Mouse (Mus musculus) left cerebral cortex, adult 2 months (tissue): Measurements from ENCODE around the gene 4930579G24Rik. TPM values are rescaled to one million over a fixed set of nuclear protein-coding genes. Genes with fewer than 3 reads are reported as not detected.

Source experiments
- DNase-seq, 2 experiments: peaks; one replicate each; pipeline ENCODE4 v3.0.0; 2021 to 2022; ENCODE audit warnings: low spot score in 2 of 2, mixed read lengths in 1 of 2; ENCODE audit errors: extremely low spot score in 1 of 2
- H3K27ac ChIP-seq: fragments of 200-600 bp; 2 replicates; pipeline ENCODE4 v1.8.1; 2022
- H3K4me3 ChIP-seq: fragments of 200-600 bp; 2 replicates; pipeline ENCODE4 v1.8.1; 2022
- CTCF ChIP-seq: fragments of 200-600 bp; IDR thresholded peaks from 2 replicates; pipeline ENCODE4 v1.8.1; 2022; ENCODE audit warnings: antibody characterized with exemption, mild to moderate bottlenecking, moderate library complexity
- intact Hi-C: fragments of 180-260 bp; cut with DNase I; formaldehyde crosslinking; loops from one replicate; pipeline ENCODE4 v1.15.1; 2025
- long read RNA-seq, 2 experiments: library from polyadenylated mRNA; stranded (forward); transcript quantifications; one replicate each; pipeline ENCODE4 v2.0.0; 2021; ENCODE audit warnings: borderline mapping rate in 2 of 2
- total RNA-seq, 2 experiments: library from RNA; stranded (reverse); gene quantifications; 2 replicates each; pipeline ENCODE4 v1.2.3; 2021

The 4930579G24Rik gene
- total RNA-seq = 1 to 10 TPM in 1 of 2 experiments, under 1 TPM in 1; 0.87 to 1.3 TPM
- long read RNA-seq, experiment 1, partial matches to known transcripts = 0 of 1 reads
- long read RNA-seq, experiment 1, other reads (novel, unspliced or antisense) = 0 of 1 reads
- long read RNA-seq, experiment 2, partial matches to known transcripts = 0 of 3 reads
- long read RNA-seq, experiment 2, other reads (novel, unspliced or antisense) = 0 of 3 reads

DNA sequence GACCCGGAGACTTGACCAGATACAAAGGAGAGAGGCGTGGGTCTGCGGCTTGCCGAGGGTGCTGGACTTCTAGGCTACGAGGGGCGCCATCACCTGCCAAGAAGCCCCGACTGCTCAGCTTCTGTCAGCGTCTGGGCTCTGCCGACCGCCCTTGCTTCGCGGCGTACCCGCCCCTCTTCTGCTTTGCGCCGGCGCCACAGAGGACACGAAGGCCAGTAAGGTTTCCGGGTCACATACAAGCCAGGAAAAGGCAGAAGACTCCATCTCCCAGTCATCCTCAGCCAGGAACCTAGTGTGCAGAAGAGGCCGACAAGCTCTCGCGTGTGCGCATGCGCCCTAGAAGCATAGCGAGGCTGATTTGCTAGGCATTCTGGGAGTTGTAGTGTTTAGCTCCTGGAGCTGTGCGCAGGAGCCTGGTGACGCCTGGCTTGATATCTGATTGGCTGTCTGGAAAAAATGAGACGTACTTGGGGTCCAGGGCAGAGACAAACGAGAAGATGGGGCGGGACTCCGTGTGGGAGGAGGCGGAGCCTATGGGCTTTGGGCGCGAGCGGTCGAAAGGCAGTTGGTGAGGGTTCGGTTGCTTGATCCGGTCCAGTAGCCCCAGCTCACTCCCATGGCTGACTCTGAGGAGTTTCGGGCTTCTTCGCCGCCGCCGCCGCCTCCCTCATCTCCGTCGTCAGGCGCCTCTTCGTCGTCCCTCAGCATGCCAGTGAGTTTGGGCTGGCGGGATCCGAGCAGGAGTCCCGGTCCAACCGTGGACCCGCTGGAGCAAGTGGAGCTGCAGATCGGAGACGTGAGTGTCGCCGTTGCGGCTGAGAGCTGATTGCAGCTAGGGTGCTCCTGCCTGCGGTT lies at the start of gene 4930579G24Rik:
Gene 4930579G24Rik, plus strand, starts transcription at position 519 of the 855 bp plus-strand sequence.
- intact Hi-C loops = no loop called here
- peak within 1 kb of the TSS; percentile 80 for H3K27ac ChIP-seq
- DNase-seq = peak; percentile 91 to 96
- peak within 1 kb of the TSS; percentile 93 for H3K4me3 ChIP-seq
- TF ChIP-seq CTCF = no peak

DNA sequence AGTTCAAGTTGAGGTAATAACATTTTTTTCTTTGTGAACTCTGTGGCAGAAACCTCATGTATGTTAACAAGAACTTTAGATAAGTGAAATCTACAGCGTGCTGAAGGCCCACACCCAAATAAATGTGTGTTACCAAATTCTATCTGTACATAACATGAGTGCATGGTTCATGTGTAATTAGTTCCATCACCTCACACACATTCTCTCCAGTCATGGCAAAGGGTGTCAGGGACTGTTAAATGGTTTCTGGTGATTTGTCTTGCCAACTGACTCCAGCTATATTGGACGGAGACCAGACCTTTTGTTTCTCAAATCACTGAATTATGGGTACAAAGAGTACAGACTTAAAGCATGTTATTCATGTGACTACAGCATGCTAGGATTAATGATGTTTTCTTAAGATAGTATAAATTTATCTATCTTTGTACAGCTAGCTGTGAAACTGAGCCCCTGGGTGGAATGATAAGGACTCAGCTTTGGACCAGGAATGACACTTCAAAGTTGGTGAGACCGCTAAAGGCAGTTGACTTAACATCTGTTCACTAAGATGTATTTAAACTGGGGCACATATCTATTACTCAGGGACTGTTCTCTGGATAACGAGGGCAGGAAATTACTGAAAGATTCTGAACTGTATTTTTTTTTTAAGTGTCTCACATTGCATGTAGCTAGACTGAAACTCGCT lies 48.8 kb upstream of the 4930579G24Rik start:
- no peak for TF ChIP-seq CTCF
- DNase-seq = no peak
- no peak overlapping the region for H3K27ac ChIP-seq
- intact Hi-C loops = no loop called here
- no peak overlapping the region for H3K4me3 ChIP-seq

DNA sequence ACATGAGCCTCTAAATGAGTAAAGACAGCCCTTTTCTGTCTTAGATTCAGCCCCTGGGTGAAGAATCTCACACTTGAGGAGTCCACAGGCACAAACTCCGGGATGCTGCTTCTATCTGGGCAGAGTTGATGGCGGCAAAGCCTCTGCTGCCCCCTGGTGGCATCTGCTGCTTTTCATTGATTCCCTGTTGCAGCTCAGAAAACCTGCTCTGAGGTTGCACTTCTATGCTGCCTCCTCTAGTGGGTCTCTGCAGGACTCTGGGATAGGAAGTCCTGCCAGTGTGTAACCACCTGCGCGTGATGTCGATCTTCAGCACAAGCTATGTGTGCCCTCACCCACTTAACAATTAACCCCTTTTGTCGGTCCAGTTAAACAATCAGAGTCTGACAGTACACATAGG lies 42.1 kb upstream of the 4930579G24Rik start:
- DNase-seq = peak; percentile 90 to 92
- Histone ChIP-seq H3K4me3 (no peak overlapping the region), H3K27ac (no peak overlapping the region)
- TF ChIP-seq CTCF = peak; percentile 98
- intact Hi-C loops = loop anchor here (1.0 to 5.0 kb wide), 4 partner anchors 85 to 628 kb away; no protein-coding TSS in a partner anchor

DNA sequence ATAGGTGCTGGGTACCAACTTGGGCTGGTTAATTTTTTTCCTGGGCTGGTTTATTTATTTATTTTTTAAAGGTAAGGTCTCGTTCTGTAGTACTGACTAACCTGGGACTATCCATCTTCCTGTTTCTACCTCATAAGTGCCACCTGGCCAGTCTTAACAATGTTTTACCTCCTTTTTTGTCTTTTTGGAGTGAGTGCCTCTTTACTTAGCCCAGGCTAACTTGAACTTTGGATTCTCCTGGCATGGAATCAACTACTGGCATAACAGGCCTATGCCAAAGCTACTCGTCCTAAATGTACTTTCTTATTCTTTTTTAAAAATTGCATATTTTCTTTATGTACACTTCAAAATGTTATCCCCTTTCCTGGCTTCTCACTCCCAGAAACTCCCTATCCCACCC lies 39.2 kb upstream of the 4930579G24Rik start:
- Histone ChIP-seq H3K4me3 (no peak overlapping the region), H3K27ac (no peak overlapping the region)
- intact Hi-C loops = loop anchor here (5.0 to 10.0 kb wide), 4 partner anchors 87 to 495 kb away; partner anchors contain the start of gene Rapgef2
- DNase-seq = no peak
- TF ChIP-seq CTCF = no peak

DNA sequence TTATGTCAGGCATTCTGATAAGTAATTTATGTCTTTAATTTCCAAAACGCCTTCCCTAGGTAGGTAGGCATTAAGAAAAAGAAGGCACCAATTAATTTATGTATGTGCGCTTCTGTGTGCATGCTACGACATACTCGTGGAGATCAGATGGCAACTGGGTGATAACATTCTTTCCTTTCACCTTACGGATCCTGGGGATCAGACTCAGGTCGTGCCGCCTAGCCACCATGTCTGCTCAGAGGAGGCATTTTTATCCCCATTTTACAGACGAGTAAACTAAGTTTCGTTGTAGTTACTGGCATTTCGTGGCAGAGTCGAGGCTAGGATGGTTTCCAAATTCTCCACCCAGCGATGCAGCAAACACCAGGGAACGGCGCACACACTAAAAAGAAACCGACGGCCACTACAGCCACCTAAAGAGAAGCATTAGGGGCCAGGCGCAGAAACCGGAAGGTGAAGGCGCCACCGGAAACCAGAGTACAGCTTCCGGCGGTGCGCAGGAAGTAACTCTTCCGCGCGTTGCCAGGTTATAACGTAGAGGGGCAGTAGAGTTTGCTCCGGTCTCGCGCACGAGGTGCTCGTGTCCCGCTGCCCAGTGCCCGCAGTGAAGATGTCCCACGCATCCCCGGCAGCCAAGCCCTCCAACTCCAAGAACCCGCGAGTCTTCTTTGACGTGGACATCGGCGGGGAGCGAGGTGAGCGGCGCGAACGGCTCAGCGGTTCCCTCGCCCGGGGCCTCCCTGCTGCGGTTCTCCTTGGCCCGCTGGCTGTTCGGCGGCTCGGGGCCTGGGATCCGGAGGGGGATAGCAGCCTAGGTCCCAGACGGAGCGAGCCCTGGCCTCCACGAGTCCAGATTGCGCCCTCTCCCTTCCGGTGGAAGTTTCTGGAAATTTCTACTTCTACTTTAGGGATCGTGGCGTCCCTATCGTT lies 37.8 kb upstream of the 4930579G24Rik start, which contains the start of gene Ppid:
Gene Ppid, plus strand, starts transcription at position 480 of the 930 bp plus-strand sequence.
- intact Hi-C loops = loop anchor here (5.0 to 10.0 kb wide), 2 partner anchors 304 to 496 kb away; partner anchors contain the start of gene Rapgef2
- DNase-seq = peak; percentile 77 to 79

DNA sequence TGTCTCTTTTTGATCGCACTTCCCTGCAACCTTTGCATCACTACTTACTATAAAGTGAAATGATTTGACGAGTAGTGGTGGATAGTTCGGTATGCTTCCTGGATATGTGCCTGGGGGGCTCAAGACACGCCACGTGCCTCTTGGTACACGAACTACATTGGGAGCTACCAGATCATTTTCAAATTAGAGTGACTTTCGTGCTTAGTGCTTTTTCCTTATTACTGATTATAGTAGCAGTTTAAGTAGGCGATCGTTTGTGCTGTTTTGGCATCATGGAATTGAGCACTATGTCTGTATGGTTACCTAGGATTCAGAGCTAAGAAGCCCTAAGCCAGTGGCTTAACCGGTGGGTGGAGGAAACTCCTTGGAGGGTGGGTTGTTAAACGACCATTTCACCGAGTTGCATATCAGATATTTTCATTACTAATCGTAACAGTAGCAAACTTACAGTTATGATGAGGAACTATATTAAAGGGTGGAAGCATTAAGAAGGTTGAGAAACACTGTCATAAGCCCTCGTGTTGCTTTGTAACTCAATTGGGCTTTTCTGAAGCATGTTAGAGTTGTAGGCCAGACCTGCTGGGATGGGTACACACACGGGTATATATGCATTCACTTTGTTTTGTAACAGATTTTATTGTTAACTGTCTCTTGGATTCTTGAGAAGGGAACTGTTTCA lies 36.9 kb upstream of the 4930579G24Rik start:
- DNase-seq = no peak
- H3K4me3 ChIP-seq = peak overlapping the region; percentile 69
- peak overlapping the region; percentile 79 for H3K27ac ChIP-seq
- intact Hi-C loops = loop anchor here (5.0 to 10.0 kb wide), 2 partner anchors 305 to 497 kb away; partner anchors contain the start of gene Rapgef2
- TF ChIP-seq CTCF = no peak

More for the DNA sequence above, 37.8 kb upstream of the 4930579G24Rik start, which contains the start of gene Ppid:
- Histone ChIP-seq H3K4me3 (peak within 1 kb of the TSS; percentile 69), H3K27ac (peak within 1 kb of the TSS; percentile 79)
- no peak; the same call in 1 of the 2 replicates for TF ChIP-seq CTCF

DNA sequence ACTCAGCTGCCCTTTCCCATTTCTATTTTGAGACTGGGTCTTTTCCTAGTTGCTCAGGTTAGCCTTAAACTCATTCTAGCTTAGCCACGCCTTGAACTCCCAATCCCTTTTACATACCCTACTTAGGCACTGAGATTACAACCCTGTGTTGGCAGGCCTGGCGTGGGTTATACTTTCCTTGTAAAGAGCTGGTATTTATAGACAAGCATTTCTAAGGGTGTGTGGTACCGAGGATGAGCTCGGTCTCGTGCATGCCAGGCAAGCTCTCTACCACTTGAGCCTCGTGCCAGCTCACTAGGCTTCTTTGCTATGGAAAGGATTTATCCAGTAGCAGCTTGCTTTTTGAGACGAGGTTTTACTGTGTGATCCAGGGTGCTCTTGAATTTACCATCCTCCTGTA lies 33.4 kb upstream of the 4930579G24Rik start:
- intact Hi-C loops = loop anchor here (10.0 kb wide), 1 partner anchor 501 kb away; no protein-coding TSS in a partner anchor
- no peak for DNase-seq
- no peak for TF ChIP-seq CTCF
- H3K27ac ChIP-seq = no peak overlapping the region
- H3K4me3 ChIP-seq = no peak overlapping the region

DNA sequence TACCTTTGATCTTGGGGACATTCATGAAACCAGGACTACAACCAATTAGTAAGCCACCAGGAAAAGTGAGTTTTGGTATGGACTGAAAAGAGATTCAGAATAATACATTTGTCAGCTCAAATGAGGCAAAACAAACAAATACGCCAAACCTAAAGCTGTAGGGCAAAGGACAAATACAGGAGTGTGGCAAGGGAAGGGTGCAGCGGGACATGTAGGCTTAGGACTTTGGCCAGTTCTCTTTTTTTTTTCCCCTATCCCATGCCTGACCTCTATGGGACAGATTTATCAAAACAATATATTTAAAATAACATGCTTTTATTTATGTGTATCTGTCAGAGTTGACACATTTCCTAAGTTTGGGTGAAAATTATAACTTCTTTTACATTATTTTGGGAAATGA lies 19.0 kb upstream of the 4930579G24Rik start:
- no peak overlapping the region for H3K27ac ChIP-seq
- intact Hi-C loops = no loop called here
- TF ChIP-seq CTCF = no peak
- DNase-seq = no peak
- H3K4me3 ChIP-seq = no peak overlapping the region

DNA sequence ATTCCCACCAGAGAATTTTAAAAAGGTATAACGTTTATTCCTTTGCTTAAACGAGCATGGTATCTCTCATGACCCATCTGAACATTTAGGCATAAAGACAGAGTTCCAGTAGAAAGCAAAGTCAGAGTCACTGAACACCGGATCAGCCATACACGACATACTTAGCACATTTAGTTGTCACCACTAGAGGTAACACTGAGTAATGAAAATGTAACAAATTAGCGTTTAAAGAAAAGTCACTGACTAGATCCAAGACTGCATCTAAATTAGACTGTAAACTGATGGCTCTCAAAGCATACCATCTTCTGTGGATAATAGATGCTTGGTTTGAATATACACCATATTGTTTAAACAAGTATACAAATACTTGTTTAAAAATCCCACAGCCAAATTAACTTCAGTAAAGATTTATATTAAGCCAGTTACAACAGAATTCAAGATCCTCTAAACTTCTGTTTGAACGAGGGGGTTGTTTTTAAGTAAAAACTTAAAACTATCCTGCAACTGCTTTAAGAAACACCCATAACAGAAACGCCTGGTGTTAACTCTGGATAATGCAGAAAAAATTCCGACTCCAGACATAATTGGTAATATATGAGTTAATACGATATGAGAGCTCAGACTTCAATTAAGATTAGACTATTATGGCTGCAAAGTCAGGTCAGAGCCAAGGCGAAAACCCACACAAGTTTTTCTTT lies 1.2 kb upstream of the 4930579G24Rik start:
- intact Hi-C loops = no loop called here
- Histone ChIP-seq H3K27ac (no peak overlapping the region), H3K4me3 (peak overlapping the region; percentile 56)
- no peak for DNase-seq
- peak; percentile 31 for TF ChIP-seq CTCF

DNA sequence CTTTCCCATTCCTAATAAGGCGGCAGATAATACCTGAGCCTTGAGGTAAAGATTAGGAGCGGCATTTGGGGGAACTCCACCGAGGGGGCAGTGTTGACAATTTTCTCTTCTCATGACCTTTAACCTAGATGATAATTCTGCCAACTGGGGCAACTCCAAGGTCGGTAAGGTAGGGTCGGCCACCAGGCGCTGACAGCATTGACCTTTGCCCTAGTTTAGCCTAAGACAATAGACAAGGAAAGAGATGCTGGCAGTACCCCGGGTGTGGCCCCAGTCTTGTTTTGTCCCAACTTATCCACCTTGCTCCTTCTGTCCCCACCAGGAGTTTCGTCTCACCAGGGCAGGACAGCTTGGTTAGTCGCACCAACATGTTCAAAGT lies 708 bp upstream of the 4930579G24Rik start:
- intact Hi-C loops = no loop called here
- Histone ChIP-seq H3K4me3 (peak overlapping the region; percentile 56), H3K27ac (peak overlapping the region; percentile 80)
- no peak for DNase-seq
- TF ChIP-seq CTCF = no peak
